Comparison of ENCODE assay signal across 8 mouse cellular contexts in genomic region chr4:127612761-127613160, GRCm38 (mm10).
DNase-seq lines count a peak whose midpoint lies in the region; ATAC-seq and TF ChIP-seq lines count a peak whose summit lies in the region.

No protein-coding gene starts in this region.

- no peak overlapping the region for H3K4me3 ChIP-seq in kidney, adult 2 months (ENCODE audit: insufficient read depth, low read depth, low read length)
- no peak overlapping the region for H3K4me3 ChIP-seq in MEL (ENCODE audit: control insufficient read depth in 1 of 2, insufficient read depth in 1 of 2, low read depth in 2 of 2, low read length in 2 of 2)

- no peaks in the 10 kb centered on the region for H3K79me2 ChIP-seq in MEL (ENCODE audit: control insufficient read depth, insufficient read depth, low read length, poor library complexity)

- WGBS in kidney, adult 2 months: 51% methylated on average over 8 of the region's 8 CpGs

- no peak for TF ChIP-seq EP300 in MEL (IDR thresholded peaks at IDR 0.05; ENCODE audit: low read depth in 1 of 2, low read length in 2 of 2)

- H3K27ac ChIP-seq in kidney, adult 2 months (ENCODE audit: insufficient read depth, low read depth, low read length): no peak overlapping the region
- no peak overlapping the region for H3K27ac ChIP-seq in MEL (ENCODE audit: control insufficient read depth, low read depth, low read length)

- DNase-seq in kidney, adult 2 months: peak; percentile 49
- DNase-seq in kidney, adult 11 months: no peak
- DNase-seq in 416B (ENCODE audit: low read depth) (peak; percentile 6), MEL (ENCODE audit: low read depth, low spot score) (peak; percentile 3)
- peak; percentile 45 to 71 for DNase-seq in cerebellum, postnatal 25 days
- DNase-seq in lung, postnatal 25 days (ENCODE audit: low spot score): peak; percentile 14
- no peak for DNase-seq in spleen, postnatal 14 days (ENCODE audit: low spot score in 2 of 2)

- H3K9ac ChIP-seq in MEL (ENCODE audit: control insufficient read depth, low read depth, low read length, poor library complexity, severe bottlenecking): no peak overlapping the region

- H3K9me3 ChIP-seq in MEL (replicated peaks; ENCODE audit: insufficient read depth, low read length): no peaks in the 10 kb centered on the region

- H3K27me3 ChIP-seq in kidney, adult 2 months (replicated peaks; ENCODE audit: control insufficient read depth, insufficient read depth, low read length): no peaks in the 10 kb centered on the region
- no peaks in the 10 kb centered on the region for H3K27me3 ChIP-seq in MEL (ENCODE audit: control insufficient read depth in 1 of 2, insufficient read depth in 2 of 2, low read length in 2 of 2)

- TF ChIP-seq RAD21 in MEL (IDR thresholded peaks at IDR 0.05; ENCODE audit: low read depth, low read length): no peak

- TF ChIP-seq CTCF in kidney, adult 2 months (conservative IDR thresholded peaks at IDR 0.05; ENCODE audit: insufficient read depth, insufficient read length, low read depth, low read length): peak; percentile 43
- TF ChIP-seq CTCF in MEL (IDR thresholded peaks at IDR 0.05 in 2 of 3, conservative IDR thresholded peaks at IDR 0.05 in 1 of 3; ENCODE audit: control insufficient read depth in 1 of 3, insufficient read depth in 1 of 3, low read depth in 2 of 3, low read length in 3 of 3, poor library complexity in 1 of 3, severe bottlenecking in 1 of 3): peak; percentile 12 to 25 (median 16); a peak in 3 of 6 replicates

- no peak for ATAC-seq in CD4-positive, CD25-positive, alpha-beta regulatory T cell, adult 4 months

- H3K36me3 ChIP-seq in kidney, adult 2 months (ENCODE audit: control insufficient read depth, insufficient read depth, low read length): no peaks in the 10 kb centered on the region
- H3K36me3 ChIP-seq in MEL (ENCODE audit: control insufficient read depth in 1 of 2, insufficient read depth in 2 of 2, low read length in 2 of 2): no peaks in the 10 kb centered on the region

- H3K4me1 ChIP-seq in kidney, adult 2 months (ENCODE audit: control insufficient read depth, insufficient read depth, low read length): no peaks in the 10 kb centered on the region
- no peaks in the 10 kb centered on the region for H3K4me1 ChIP-seq in MEL (ENCODE audit: control insufficient read depth in 1 of 2, insufficient read depth in 2 of 2, low read length in 2 of 2)

- TF ChIP-seq POLR2A in kidney, adult 2 months (IDR thresholded peaks at IDR 0.05; ENCODE audit: low read depth, low read length): no peak
- TF ChIP-seq POLR2A in MEL (IDR thresholded peaks at IDR 0.05; ENCODE audit: control insufficient read depth in 1 of 2, insufficient read depth in 1 of 2, low read depth in 1 of 2, low read length in 2 of 2, poor library complexity in 1 of 2): no peak

TF ChIP-seq in MEL, 35 proteins besides CTCF, POLR2A, EP300 and RAD21:
- no peak for TF ChIP-seq CHD1 (IDR thresholded peaks at IDR 0.05; ENCODE audit: low read depth, low read length)
- no peak for TF ChIP-seq ZNF384 (IDR thresholded peaks at IDR 0.05; ENCODE audit: low read depth, low read length)
- 0 out of 2 replicates have a peak, but pooled peaks have one; percentile 15 for TF ChIP-seq SMC3 (IDR thresholded peaks at IDR 0.05; ENCODE audit: low read depth, low read length)
- no peak for TF ChIP-seq E2F4 (IDR thresholded peaks at IDR 0.05; ENCODE audit: borderline replicate concordance, low read depth, low read length)
- TF ChIP-seq NELFE (IDR thresholded peaks at IDR 0.05; ENCODE audit: low read depth, low read length): no peak
- no peak for TF ChIP-seq SIN3A (IDR thresholded peaks at IDR 0.05; ENCODE audit: low read length)
- TF ChIP-seq ZMIZ1 (IDR thresholded peaks at IDR 0.05; ENCODE audit: low read depth, low read length): no peak
- TF ChIP-seq CHD2 (IDR thresholded peaks at IDR 0.05; ENCODE audit: low read length): no peak

Comparison
In these comparisons a context has a peak if more than half of its experiments do, and no peak if none do; other contexts are left out.
1. DNase-seq: peak in kidney, adult 2 months (single experiment), 416B (single experiment), MEL (single experiment), cerebellum, postnatal 25 days (2 of 2) and lung, postnatal 25 days (single experiment); none in kidney, adult 11 months (single experiment) and spleen, postnatal 14 days (0 of 2).